Mouse (Mus musculus) spleen, adult 2 months (tissue): ENCODE measurements around the gene Slco2a1.

Source experiments
- CTCF ChIP-seq: fragments of 200-500 bp; IDR thresholded peaks from 2 replicates; pipeline ENCODE4 v1.5.1; 2011; ENCODE audit warnings: mild to moderate bottlenecking, inconsistent platforms; ENCODE audit not compliant: insufficient read depth, insufficient read length, insufficient replicate concordance; ENCODE audit errors: extremely low read depth
- POLR2A ChIP-seq: fragments of 200-500 bp; IDR thresholded peaks from 2 replicates; pipeline ENCODE4 v1.6.1; 2011; ENCODE audit warnings: low read depth, low read length, inconsistent platforms

DNA sequence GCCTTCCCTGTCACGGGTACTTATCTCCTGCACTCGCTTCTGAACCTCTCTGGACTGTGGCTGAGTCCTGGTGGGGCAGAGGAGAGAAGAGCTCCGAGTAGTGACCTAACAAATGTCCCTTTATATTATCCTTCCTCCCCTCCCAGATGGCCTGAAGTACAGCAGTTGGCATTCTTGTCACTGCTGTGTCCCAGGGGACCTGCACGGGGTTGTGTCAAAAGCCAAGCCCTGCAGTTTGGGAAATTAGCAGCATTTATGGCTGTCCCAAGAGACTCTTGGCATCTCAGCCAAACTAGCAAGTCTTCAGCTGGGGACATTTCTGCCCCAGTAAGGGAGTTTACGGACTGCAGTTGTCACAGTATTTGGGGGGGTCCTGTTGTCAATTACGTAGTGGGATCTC, 151.0 kb downstream of the Slco2a1 start:
- TF ChIP-seq POLR2A (no peak), CTCF (no peak)
